Mouse (Mus musculus): ENCODE data around the gene Pawr.
"Not testable (repeated sequence)": the region's sequence is repeated elsewhere in the genome, so short reads cannot be mapped to it uniquely, and the experiment has no call there.

Gene Pawr

GRCm38 (mm10) chr10:108395229-108395628 is 63.3 kb downstream of the Pawr start:
- DNase-seq = no peak

- DNase-seq = no peak
These were observed 63.7 kb downstream of the Pawr start for GRCm38 (mm10) chr10:108395647-108396046.

- no peak for DNase-seq
These were observed 70.8 kb downstream of the Pawr start for GRCm38 (mm10) chr10:108402751-108403150.

GRCm38 (mm10) chr10:108403366-108403865 is 71.5 kb downstream of the Pawr start:
- no peak for DNase-seq

- no peak for DNase-seq
These were observed 72.2 kb downstream of the Pawr start for GRCm38 (mm10) chr10:108404087-108404486.

GRCm38 (mm10) chr10:108405076-108405475 is 73.2 kb downstream of the Pawr start:
- DNase-seq = no peak

- DNase-seq = no peak
These were observed 74.0 kb downstream of the Pawr start for GRCm38 (mm10) chr10:108405931-108406330.

- no peak for DNase-seq
These were observed 75.2 kb downstream of the Pawr start for GRCm38 (mm10) chr10:108406798-108407754.

- no peak for DNase-seq
These were observed 76.1 kb downstream of the Pawr start for GRCm38 (mm10) chr10:108408025-108408424.

GRCm38 (mm10) chr10:108408437-108408836 is 76.5 kb downstream of the Pawr start:
- no peak for DNase-seq

GRCm38 (mm10) chr10:108408986-108409385 is 77.1 kb downstream of the Pawr start:
- DNase-seq = no peak

GRCm38 (mm10) chr10:108409529-108409928 is 77.6 kb downstream of the Pawr start:
- no peak for DNase-seq

- no peak for DNase-seq
These were observed 83.2 kb downstream of the Pawr start for GRCm38 (mm10) chr10:108414936-108415635.

- DNase-seq = no peak
These were observed 85.5 kb downstream of the Pawr start for GRCm38 (mm10) chr10:108417448-108417847.

- no peak for DNase-seq
These were observed 98.6 kb downstream of the Pawr start for GRCm38 (mm10) chr10:108430553-108430952.

- DNase-seq = no peak
These were observed 100.3 kb downstream of the Pawr start for GRCm38 (mm10) chr10:108432194-108432593.

- DNase-seq = no peak
These were observed 102.1 kb downstream of the Pawr start for GRCm38 (mm10) chr10:108433976-108434375.

GRCm38 (mm10) chr10:108435616-108436015 is 103.7 kb downstream of the Pawr start:
- DNase-seq = peak; percentile 15 to 30

GRCm38 (mm10) chr10:108436365-108436764 is 104.4 kb downstream of the Pawr start:
- no peak for DNase-seq

- not testable (repeated sequence) for DNase-seq
These were observed 108.3 kb downstream of the Pawr start for GRCm38 (mm10) chr10:108440251-108440650.

- no peak for DNase-seq
These were observed 112.3 kb downstream of the Pawr start for GRCm38 (mm10) chr10:108443931-108444876.

GRCm38 (mm10) chr10:108445123-108445522 is 113.2 kb downstream of the Pawr start:
- DNase-seq = no peak
